Mouse (Mus musculus) embryonic fibroblast, embryonic 13.5 days (primary cell): ENCODE measurements around the gene Zfp781. TPM values are rescaled to one million over a fixed set of nuclear protein-coding genes. Genes with fewer than 3 reads are reported as not detected.
"Not testable (repeated sequence)": the region's sequence is repeated elsewhere in the genome, so short reads cannot be mapped to it uniquely, and the experiment has no call there.

Source experiments
- H3K27ac ChIP-seq: 2 replicates; pipeline ENCODE4 v1.5.1; 2012; ENCODE audit warnings: low read length, control low read depth, inconsistent platforms; ENCODE audit not compliant: insufficient read depth
- H3K4me1 ChIP-seq: 2 replicates; pipeline ENCODE4 v1.6.1; 2011; ENCODE audit warnings: low read length; ENCODE audit not compliant: control insufficient read depth, insufficient read depth
- H3K4me3 ChIP-seq: 2 replicates; pipeline ENCODE4 v1.5.1; 2011; ENCODE audit warnings: mild to moderate bottlenecking, control low read depth, low read length; ENCODE audit not compliant: insufficient read depth
- polyA plus RNA-seq: library from polyadenylated mRNA; stranded (reverse); fragments of >200 nt; gene quantifications from 2 replicates; pipeline ENCODE4 v1.2.4, GENCODE M21; 2011; ENCODE audit warnings: low read depth; ENCODE audit not compliant: missing spikeins, insufficient read length

The Zfp781 gene
- polyA plus RNA-seq = 3.2 and 4.1 TPM in 2 replicates

- not testable (repeated sequence) for H3K27ac ChIP-seq, H3K4me3 ChIP-seq, H3K4me1 ChIP-seq
Measured at GRCm38 (mm10) chr10:81929842-81930743, at the start of gene Zfp781. TSS of gene Zfp781 (minus strand) at chr10:81930480.

- H3K27ac ChIP-seq, H3K4me3 ChIP-seq, H3K4me1 ChIP-seq: not testable (repeated sequence)
Measured at GRCm38 (mm10) chr10:81978365-81979003, 48.2 kb upstream of the Zfp781 start.

DNA sequence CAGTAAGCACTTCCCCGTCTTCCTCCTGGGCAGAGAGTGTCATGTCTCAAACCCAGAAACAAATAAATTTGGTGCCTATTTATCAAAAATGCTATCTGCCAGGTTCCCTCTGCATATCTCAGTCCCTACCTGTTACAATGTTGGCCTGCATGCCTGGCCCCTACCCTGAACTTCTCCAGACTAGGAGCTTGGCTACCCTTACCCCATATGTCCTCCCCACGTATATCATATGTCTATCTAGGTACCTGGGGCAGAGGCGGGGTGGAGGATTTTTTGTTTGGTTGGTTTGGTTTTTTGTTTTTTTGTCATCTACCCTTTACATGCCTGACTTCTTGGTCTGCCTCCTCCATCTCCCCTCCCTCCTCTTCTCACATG, 451 bp upstream of the Zfp781 start:
- H3K27ac ChIP-seq, H3K4me1 ChIP-seq, H3K4me3 ChIP-seq: not testable (repeated sequence)

DNA sequence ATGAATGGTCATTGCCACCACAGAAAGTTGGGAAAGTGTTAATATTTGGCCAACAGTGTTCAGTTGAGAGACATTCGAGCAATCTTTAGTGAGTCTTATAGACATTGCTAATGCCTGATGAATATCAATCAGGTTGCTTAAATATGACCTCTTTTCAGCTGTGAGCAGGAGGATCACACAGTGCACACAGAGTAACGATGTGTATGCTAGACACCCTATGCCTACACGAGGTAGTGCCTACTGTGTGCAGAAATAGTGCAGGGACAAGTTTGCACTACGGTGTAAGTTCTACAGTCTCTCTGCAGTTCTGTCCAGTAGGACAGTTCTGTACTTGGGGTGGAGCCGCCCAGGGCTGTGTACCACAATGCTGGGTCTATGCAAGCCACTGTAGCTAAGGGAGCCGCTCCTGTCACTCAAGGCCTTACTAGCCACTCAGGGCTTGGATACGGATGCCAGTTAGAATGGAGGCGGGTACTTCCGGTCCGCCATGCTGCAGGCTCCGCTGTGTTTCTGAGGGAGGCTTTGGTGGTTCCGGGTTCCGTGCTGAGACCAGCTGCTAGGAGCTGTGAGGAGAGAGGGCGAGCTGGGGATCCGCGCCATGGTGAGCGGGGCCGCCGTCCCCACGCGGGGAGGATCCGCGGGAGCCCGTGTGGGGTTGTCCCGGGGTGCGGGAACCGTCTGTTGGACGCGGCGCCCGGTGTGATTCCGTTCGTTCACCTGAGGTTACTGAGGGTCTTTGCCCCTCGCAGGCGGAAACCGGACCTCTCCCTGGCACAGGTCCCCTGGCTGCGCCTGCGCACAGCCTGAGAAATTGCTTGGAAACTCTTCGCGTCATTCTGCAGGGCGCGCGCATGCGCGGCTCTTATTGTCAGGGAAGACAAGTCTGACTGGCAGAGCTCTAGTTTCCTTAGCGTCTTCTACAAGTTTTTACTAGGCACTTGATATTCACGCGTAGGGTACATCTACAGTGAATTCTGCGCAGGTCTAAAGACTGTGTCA, 66.6 kb downstream of the Zfp781 start, which contains the start of gene Gm32687:
Gene Gm32687, plus strand, starts transcription at position 526 of the 999 bp plus-strand sequence.
- not testable (repeated sequence) for H3K4me3 ChIP-seq, H3K27ac ChIP-seq, H3K4me1 ChIP-seq

Other genes starting within 250 kb of the Zfp781 start
- 11.8 and 14.4 TPM in 2 replicates for gene Zfp433, start 225.7 kb downstream of the Zfp781 start, polyA plus RNA-seq
- gene Gm3055, start 159.3 kb downstream of the Zfp781 start, polyA plus RNA-seq = 8.5 and 11.0 TPM in 2 replicates
- gene Gm4767, start 118.3 kb downstream of the Zfp781 start, polyA plus RNA-seq = 1.3 TPM in 2 replicates
- 2.5 and 6.3 TPM in 2 replicates for gene Gm32687, start 66.5 kb downstream of the Zfp781 start, polyA plus RNA-seq
- gene Zfp873, start 117.6 kb upstream of the Zfp781 start, polyA plus RNA-seq = 3.8 and 6.9 TPM in 2 replicates
- 3.5 and 4.4 TPM in 2 replicates for gene BC024063, start 152.9 kb upstream of the Zfp781 start, polyA plus RNA-seq
- gene AU041133, start 197.5 kb upstream of the Zfp781 start, polyA plus RNA-seq = 4.0 and 4.5 TPM in 2 replicates